Mouse (Mus musculus): ENCODE measurements around the gene Snx9. TPM values are rescaled to one million over a fixed set of nuclear protein-coding genes. Genes with fewer than 3 reads are reported as not detected.
A peak's percentile ranks its signal among the peaks of the same experiment; 100 is the strongest.

Snx9 gene
- polyA plus RNA-seq, 1 experiment: 89.9 TPM

- Histone ChIP-seq H3K4me3 (ENCODE audit: insufficient read depth, low read length) (peak within 1 kb of the TSS; percentile 77), H3K4me1 (ENCODE audit: control insufficient read depth, insufficient read depth, low read length) (0 out of 2 replicates have a peak, but pooled peaks cover 3% of the 10 kb centered on the region), H3K27ac (ENCODE audit: insufficient read depth, low read length) (peak within 1 kb of the TSS; percentile 54)
- TF ChIP-seq POLR2A (IDR thresholded peaks at IDR 0.05; ENCODE audit: low read depth, low read length) (peak; percentile 45), CTCF (IDR thresholded peaks at IDR 0.05; ENCODE audit: borderline replicate concordance, insufficient read depth, low read length) (no peak)
Measured at GRCm38 (mm10) chr17:5941230-5942043, 100.3 kb downstream of the Snx9 start, which contains the start of gene Synj2. TSS of gene Synj2 (plus strand) at chr17:5941280.

DNA sequence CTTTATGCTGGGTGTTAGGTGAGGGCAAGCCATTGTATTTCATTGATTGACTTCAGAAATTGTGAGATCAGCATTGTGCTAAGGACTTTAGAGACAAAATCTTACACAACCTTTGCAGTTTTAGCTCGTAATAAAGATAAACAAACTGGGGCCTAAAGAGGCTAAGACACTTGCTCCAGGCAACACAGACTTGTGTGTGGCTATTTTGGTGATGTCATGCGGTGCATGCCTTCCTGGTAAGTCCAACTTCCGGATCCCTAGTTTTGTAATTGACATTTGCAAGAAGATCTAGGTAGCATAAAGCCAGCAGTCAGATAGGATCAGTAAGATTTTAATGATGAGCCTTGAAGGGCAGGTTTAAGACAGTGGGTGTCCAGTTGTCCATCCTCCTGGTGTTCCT lies 101.0 kb downstream of the Snx9 start:
- Histone ChIP-seq H3K4me1 (ENCODE audit: control insufficient read depth, insufficient read depth, low read length) (0 out of 2 replicates have a peak, but pooled peaks cover 3% of the 10 kb centered on the region), H3K4me3 (ENCODE audit: insufficient read depth, low read length) (peak overlapping the region; percentile 77), H3K27ac (ENCODE audit: insufficient read depth, low read length) (peak overlapping the region; percentile 47; the same call in 1 of the 2 replicates)
- TF ChIP-seq CTCF (IDR thresholded peaks at IDR 0.05; ENCODE audit: borderline replicate concordance, insufficient read depth, low read length) (no peak), POLR2A (IDR thresholded peaks at IDR 0.05; ENCODE audit: low read depth, low read length) (no peak)

DNA sequence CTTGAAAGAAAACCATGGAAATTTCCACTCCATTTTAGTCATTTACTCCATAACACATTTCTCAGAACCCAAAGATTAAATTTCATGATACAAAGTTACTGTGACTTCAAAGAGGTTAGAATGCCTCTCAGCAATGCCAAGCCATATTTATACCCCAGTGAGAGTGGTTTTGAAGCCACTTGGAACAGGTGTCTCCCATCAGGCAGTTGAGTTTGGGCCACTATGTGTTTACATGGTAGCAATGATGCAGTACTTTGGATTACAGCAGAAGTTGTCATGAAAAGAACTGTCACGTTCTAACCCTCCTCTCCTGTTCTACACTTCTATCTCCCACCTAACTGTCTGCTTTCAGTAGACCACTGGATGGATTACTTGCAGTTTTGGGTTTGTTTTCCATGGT lies 101.9 kb downstream of the Snx9 start:
- Histone ChIP-seq H3K27ac (ENCODE audit: insufficient read depth, low read length) (peak overlapping the region; percentile 47; the same call in 1 of the 2 replicates), H3K4me3 (ENCODE audit: insufficient read depth, low read length) (no peak overlapping the region), H3K4me1 (ENCODE audit: control insufficient read depth, insufficient read depth, low read length) (no peaks in the 10 kb centered on the region)
- TF ChIP-seq POLR2A (IDR thresholded peaks at IDR 0.05; ENCODE audit: low read depth, low read length) (no peak), CTCF (IDR thresholded peaks at IDR 0.05; ENCODE audit: borderline replicate concordance, insufficient read depth, low read length) (no peak)

- H3K4me1 ChIP-seq (ENCODE audit: control insufficient read depth, insufficient read depth, low read length): no peaks in the 10 kb centered on the region
- TF ChIP-seq POLR2A (IDR thresholded peaks at IDR 0.05; ENCODE audit: low read depth, low read length) (no peak), CTCF (IDR thresholded peaks at IDR 0.05; ENCODE audit: borderline replicate concordance, insufficient read depth, low read length) (no peak)
- H3K27ac ChIP-seq (ENCODE audit: insufficient read depth, low read length): no peak overlapping the region
- H3K4me3 ChIP-seq (ENCODE audit: insufficient read depth, low read length): no peak overlapping the region
Measured at GRCm38 (mm10) chr17:5947039-5947438, 105.9 kb downstream of the Snx9 start.

GRCm38 (mm10) chr17:5952455-5952854 lies 111.3 kb downstream of the Snx9 start:
- Histone ChIP-seq H3K27ac (ENCODE audit: insufficient read depth, low read length) (no peak overlapping the region), H3K4me3 (ENCODE audit: insufficient read depth, low read length) (no peak overlapping the region), H3K4me1 (ENCODE audit: control insufficient read depth, insufficient read depth, low read length) (peaks cover 8% of the 10 kb centered on the region)
- TF ChIP-seq CTCF (IDR thresholded peaks at IDR 0.05; ENCODE audit: borderline replicate concordance, insufficient read depth, low read length): no peak
- no peak for TF ChIP-seq POLR2A (IDR thresholded peaks at IDR 0.05; ENCODE audit: low read depth, low read length)

DNA sequence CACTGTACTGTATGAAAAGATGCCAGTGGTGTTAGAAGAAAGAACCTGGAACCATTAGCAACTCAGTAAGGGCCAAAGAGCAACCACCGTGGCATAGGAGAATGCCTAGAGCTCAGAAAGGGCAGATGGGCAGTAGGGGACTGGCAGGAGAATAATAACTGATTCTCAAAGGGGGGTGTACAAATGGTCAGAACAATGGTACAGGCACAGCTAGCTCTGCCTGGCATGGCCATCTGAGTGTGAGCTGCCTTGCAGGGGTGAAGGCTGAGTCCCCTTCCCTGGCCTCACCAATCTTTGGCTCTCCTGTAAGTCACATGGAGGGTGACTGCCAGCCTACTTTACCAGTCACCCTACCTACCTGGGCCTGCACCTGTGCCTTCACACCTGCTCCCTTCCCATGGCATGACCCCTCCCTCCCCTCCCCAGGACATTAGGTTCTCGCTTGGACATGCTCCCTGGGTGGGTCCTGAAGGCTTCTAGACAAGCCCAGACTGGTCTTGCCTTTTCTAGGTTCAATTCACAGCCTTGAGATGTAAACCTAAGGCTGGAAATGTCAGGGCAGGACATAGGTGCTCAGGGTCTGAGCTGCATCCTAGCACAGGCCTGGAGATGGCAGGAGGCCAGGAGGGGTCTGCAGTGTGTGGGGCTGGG lies 115.3 kb downstream of the Snx9 start:
- Histone ChIP-seq H3K27ac (ENCODE audit: insufficient read depth, low read length) (no peak overlapping the region), H3K4me1 (ENCODE audit: control insufficient read depth, insufficient read depth, low read length) (peaks cover 13% of the 10 kb centered on the region)
- TF ChIP-seq CTCF (IDR thresholded peaks at IDR 0.05; ENCODE audit: borderline replicate concordance, insufficient read depth, low read length) (no peak), POLR2A (IDR thresholded peaks at IDR 0.05; ENCODE audit: low read depth, low read length) (no peak)

GRCm38 (mm10) chr17:5957097-5957496 lies 116.0 kb downstream of the Snx9 start:
- Histone ChIP-seq H3K4me3 (ENCODE audit: insufficient read depth, low read length) (no peak overlapping the region), H3K4me1 (ENCODE audit: control insufficient read depth, insufficient read depth, low read length) (peaks cover 13% of the 10 kb centered on the region), H3K27ac (ENCODE audit: insufficient read depth, low read length) (peak overlapping the region; percentile 58)
- TF ChIP-seq POLR2A (IDR thresholded peaks at IDR 0.05; ENCODE audit: low read depth, low read length): no peak
- no peak for TF ChIP-seq CTCF (IDR thresholded peaks at IDR 0.05; ENCODE audit: borderline replicate concordance, insufficient read depth, low read length)

More for the DNA sequence above, 115.3 kb downstream of the Snx9 start:
- no peak overlapping the region for H3K4me3 ChIP-seq (ENCODE audit: insufficient read depth, low read length)

DNA sequence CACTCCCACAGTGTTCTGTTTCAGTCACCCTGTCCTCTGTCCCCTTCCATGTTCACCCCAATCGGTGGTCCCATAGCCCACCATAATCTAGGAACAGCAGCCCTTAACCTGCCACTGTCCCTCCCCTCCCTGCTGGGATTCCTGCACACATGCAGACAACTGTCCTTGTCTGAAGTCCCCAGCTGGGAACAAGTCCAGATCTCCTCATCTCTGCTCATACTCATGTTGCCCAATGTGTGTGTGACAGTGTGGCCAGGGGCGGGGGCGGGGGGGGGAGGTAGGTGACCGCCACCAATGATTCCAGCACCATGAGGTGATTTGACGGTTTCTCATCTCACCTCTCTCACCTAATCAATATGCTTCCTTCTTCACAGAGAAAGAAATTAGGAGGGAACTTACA lies 117.1 kb downstream of the Snx9 start:
- no peak overlapping the region for H3K4me3 ChIP-seq (ENCODE audit: insufficient read depth, low read length)
- peaks cover 13% of the 10 kb centered on the region for H3K4me1 ChIP-seq (ENCODE audit: control insufficient read depth, insufficient read depth, low read length)
- H3K27ac ChIP-seq (ENCODE audit: insufficient read depth, low read length): no peak overlapping the region
- TF ChIP-seq POLR2A (IDR thresholded peaks at IDR 0.05; ENCODE audit: low read depth, low read length): no peak
- TF ChIP-seq CTCF (IDR thresholded peaks at IDR 0.05; ENCODE audit: borderline replicate concordance, insufficient read depth, low read length): no peak

- Histone ChIP-seq H3K4me3 (ENCODE audit: insufficient read depth, low read length) (no peak overlapping the region), H3K4me1 (ENCODE audit: control insufficient read depth, insufficient read depth, low read length) (peaks cover 13% of the 10 kb centered on the region), H3K27ac (ENCODE audit: insufficient read depth, low read length) (no peak overlapping the region)
- TF ChIP-seq POLR2A (IDR thresholded peaks at IDR 0.05; ENCODE audit: low read depth, low read length): no peak
- no peak for TF ChIP-seq CTCF (IDR thresholded peaks at IDR 0.05; ENCODE audit: borderline replicate concordance, insufficient read depth, low read length)
Measured at GRCm38 (mm10) chr17:5958636-5959035, 117.5 kb downstream of the Snx9 start.

- TF ChIP-seq POLR2A (IDR thresholded peaks at IDR 0.05; ENCODE audit: low read depth, low read length) (no peak), CTCF (IDR thresholded peaks at IDR 0.05; ENCODE audit: borderline replicate concordance, insufficient read depth, low read length) (no peak)
- H3K4me1 ChIP-seq (ENCODE audit: control insufficient read depth, insufficient read depth, low read length): peaks cover 13% of the 10 kb centered on the region
- no peak overlapping the region for H3K27ac ChIP-seq (ENCODE audit: insufficient read depth, low read length)
- no peak overlapping the region for H3K4me3 ChIP-seq (ENCODE audit: insufficient read depth, low read length)
Measured at GRCm38 (mm10) chr17:5959096-5959495, 118.0 kb downstream of the Snx9 start.

Measured in embryonic fibroblast, embryonic 13.5 days (primary cell).